Mouse (Mus musculus) heart, embryonic 12.5 days (tissue): ENCODE results near the gene Rbbp4. TPM values are rescaled to one million over a fixed set of nuclear protein-coding genes. Genes with fewer than 3 reads are reported as not detected.
A peak's percentile ranks its signal among the peaks of the same experiment; 100 is the strongest.

Source experiments
- ATAC-seq: fragments of 200-750 bp; cut with Nextera tagmentation; 2 replicates; pipeline ENCODE4 v1.8.0; 2017; ENCODE audit warnings: moderate TSS enrichment, moderate library complexity; ENCODE audit not compliant: insufficient number of reproducible peaks, low FRiP score
- H3K27ac ChIP-seq: fragments of 300-500 bp; sonication (generic); 2 replicates; pipeline ENCODE4 v1.5.1; 2016; ENCODE audit warnings: mild to moderate bottlenecking, moderate library complexity; ENCODE audit not compliant: poor library complexity, severe bottlenecking
- H3K27me3 ChIP-seq: fragments of 300-500 bp; sonication (generic); replicated peaks from 2 replicates; pipeline ENCODE4 v1.6.1; 2016; ENCODE audit warnings: mild to moderate bottlenecking, moderate library complexity
- H3K36me3 ChIP-seq: fragments of 300-500 bp; sonication (generic); 2 replicates; pipeline ENCODE4 v1.6.1; 2016; ENCODE audit warnings: mild to moderate bottlenecking, moderate library complexity
- H3K4me1 ChIP-seq: fragments of 300-500 bp; sonication (generic); replicated peaks from 2 replicates; pipeline ENCODE4 v1.6.1; 2016; ENCODE audit warnings: mild to moderate bottlenecking
- H3K4me2 ChIP-seq: fragments of 300-500 bp; sonication (generic); 2 replicates; pipeline ENCODE4 v1.6.1; 2016; ENCODE audit warnings: mild to moderate bottlenecking, moderate library complexity
- H3K4me3 ChIP-seq: fragments of 300-500 bp; sonication (generic); 2 replicates; pipeline ENCODE4 v1.5.1; 2016; ENCODE audit warnings: mild to moderate bottlenecking
- H3K9ac ChIP-seq: fragments of 300-500 bp; sonication (generic); 2 replicates; pipeline ENCODE4 v1.6.1; 2016; ENCODE audit warnings: mild to moderate bottlenecking, moderate library complexity
- H3K9me3 ChIP-seq: fragments of 300-500 bp; sonication (generic); replicated peaks from 2 replicates; pipeline ENCODE4 v1.6.1; 2016; ENCODE audit warnings: mild to moderate bottlenecking, moderate library complexity
- WGBS: fragments of 180-500 bp; shearing (Covaris S2); methylation state at CpG from one replicate; pipeline ENCODE4 v1.1.7; 2016; 5-methylcytosine and 5-hydroxymethylcytosine counted together
- polyA plus RNA-seq: library from polyadenylated mRNA; unstranded; fragments of >200 nt; fragmentation: Nextera tagmentation; extraction: Ambion mirVana; gene quantifications from 2 replicates; pipeline ENCODE4 v1.2.1, GENCODE M21; 2016

Gene Rbbp4
- polyA plus RNA-seq, 1 experiment from 2014 or later = 342 TPM

GRCm38 (mm10) chr4:129272756-129273046 is 62.5 kb downstream of the Rbbp4 start:
- Histone ChIP-seq H3K36me3 (no peaks in the 10 kb centered on the region), H3K9ac (no peak overlapping the region), H3K27ac (no peak overlapping the region), H3K27me3 (peaks cover 35% of the 10 kb centered on the region), H3K4me1 (peaks cover 8% of the 10 kb centered on the region), H3K4me3 (no peak overlapping the region), H3K4me2 (peak overlapping the region; percentile 9; the same call in 1 of the 2 replicates), H3K9me3 (no peaks in the 10 kb centered on the region)
- 34% methylated on average over 5 of the region's 5 CpGs for WGBS
- ATAC-seq = no peak

DNA sequence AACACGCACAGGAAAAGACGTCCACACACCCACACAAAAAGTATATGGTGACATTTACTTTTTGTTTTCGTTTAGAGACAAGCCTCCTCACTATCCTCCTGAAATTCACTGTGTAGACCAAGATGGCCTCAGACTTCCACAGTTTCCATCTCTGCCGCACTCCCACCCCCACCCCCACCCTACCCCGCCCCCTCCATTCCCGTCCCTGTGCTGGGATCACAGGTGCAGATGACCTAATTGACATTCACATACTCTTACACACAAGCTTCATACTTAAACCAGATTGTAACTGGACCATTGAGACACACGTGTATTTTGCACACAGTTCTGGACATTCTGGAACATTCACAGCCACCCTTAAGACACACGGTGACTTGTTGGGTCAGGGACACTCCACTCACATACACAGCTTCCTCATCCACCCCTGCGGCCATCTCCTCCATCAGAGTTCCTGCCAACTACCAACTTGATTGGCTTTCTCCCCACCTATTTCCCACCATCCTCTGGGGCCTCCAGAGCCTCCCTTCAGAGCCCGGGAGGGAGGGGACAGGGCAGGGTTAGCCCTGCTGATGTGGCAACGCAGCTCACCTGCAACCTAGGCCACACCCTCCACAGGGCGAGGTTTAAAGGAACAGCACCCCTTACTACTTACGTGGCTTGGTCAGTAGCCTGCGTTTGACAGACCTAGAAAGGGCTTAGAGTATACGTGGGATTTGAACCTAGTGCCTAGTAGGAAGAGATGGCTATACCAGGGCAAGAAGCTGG is 63.0 kb downstream of the Rbbp4 start:
- WGBS = 22% methylated on average over 15 of the region's 15 CpGs
- Histone ChIP-seq H3K9ac (no peak overlapping the region), H3K9me3 (no peaks in the 10 kb centered on the region), H3K27me3 (peaks cover 40% of the 10 kb centered on the region), H3K4me2 (peak overlapping the region; percentile 9), H3K27ac (no peak overlapping the region), H3K36me3 (no peaks in the 10 kb centered on the region), H3K4me1 (peaks cover 8% of the 10 kb centered on the region), H3K4me3 (no peak overlapping the region)
- ATAC-seq = no peak

- H3K36me3 ChIP-seq = no peaks in the 10 kb centered on the region
- 48% methylated on average over 1 of the region's 1 CpGs for WGBS
- no peak for ATAC-seq
- no peaks in the 10 kb centered on the region for H3K9me3 ChIP-seq
- H3K27ac ChIP-seq = no peak overlapping the region
- H3K9ac ChIP-seq = no peak overlapping the region
- H3K4me2 ChIP-seq = no peak overlapping the region
- peaks cover 14% of the 10 kb centered on the region for H3K4me1 ChIP-seq
- peaks cover 49% of the 10 kb centered on the region for H3K27me3 ChIP-seq
- no peak overlapping the region for H3K4me3 ChIP-seq
Measured at GRCm38 (mm10) chr4:129268698-129269097, 66.5 kb downstream of the Rbbp4 start.

DNA sequence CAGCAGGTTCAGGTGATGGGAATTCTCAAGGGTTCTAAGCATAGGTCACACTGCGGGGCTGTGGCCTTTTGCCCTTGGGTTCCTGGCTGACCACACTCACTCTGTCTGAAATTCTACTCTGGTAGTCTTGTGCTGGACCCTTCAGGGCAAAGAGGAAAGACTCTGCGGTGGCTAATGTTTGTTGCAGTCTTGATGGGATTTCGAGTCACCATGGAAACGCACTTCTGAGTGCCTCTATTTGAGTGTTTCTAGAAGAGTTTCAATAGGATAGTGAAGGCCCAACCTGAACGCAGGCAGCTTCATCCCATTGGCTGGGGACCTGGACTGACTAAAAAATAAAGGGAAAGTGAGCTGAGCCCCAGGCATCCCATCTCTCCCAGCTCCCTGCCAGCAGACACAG is 68.3 kb downstream of the Rbbp4 start:
- WGBS = 85% methylated on average over 5 of the region's 5 CpGs
- H3K9me3 ChIP-seq = no peaks in the 10 kb centered on the region
- H3K4me1 ChIP-seq = peaks cover 15% of the 10 kb centered on the region
- no peak for ATAC-seq
- H3K4me2 ChIP-seq = no peak overlapping the region
- no peak overlapping the region for H3K9ac ChIP-seq
- H3K27me3 ChIP-seq = peaks cover 55% of the 10 kb centered on the region
- no peaks in the 10 kb centered on the region for H3K36me3 ChIP-seq
- no peak overlapping the region for H3K4me3 ChIP-seq
- H3K27ac ChIP-seq = no peak overlapping the region

- Histone ChIP-seq H3K27ac (no peak overlapping the region), H3K4me3 (no peak overlapping the region), H3K27me3 (peaks cover 57% of the 10 kb centered on the region), H3K9me3 (no peaks in the 10 kb centered on the region), H3K9ac (no peak overlapping the region), H3K4me1 (peaks cover 17% of the 10 kb centered on the region), H3K36me3 (no peaks in the 10 kb centered on the region), H3K4me2 (no peak overlapping the region)
- WGBS = 89% methylated on average over 4 of the region's 4 CpGs
- no peak for ATAC-seq
Measured at GRCm38 (mm10) chr4:129266191-129266590, 69.0 kb downstream of the Rbbp4 start.

- no peaks in the 10 kb centered on the region for H3K9me3 ChIP-seq
- H3K4me1 ChIP-seq = peaks cover 23% of the 10 kb centered on the region
- ATAC-seq = peak; percentile 87
- H3K27me3 ChIP-seq = peaks cover 73% of the 10 kb centered on the region
- peak overlapping the region; percentile 25; the same call in 1 of the 2 replicates for H3K27ac ChIP-seq
- no peak overlapping the region for H3K9ac ChIP-seq
- no peak overlapping the region for H3K4me3 ChIP-seq
- H3K4me2 ChIP-seq = peak overlapping the region; percentile 39
- WGBS = 20% methylated on average over 19 of the region's 19 CpGs
- no peaks in the 10 kb centered on the region for H3K36me3 ChIP-seq
Measured at GRCm38 (mm10) chr4:129263225-129264021, 71.7 kb downstream of the Rbbp4 start.

GRCm38 (mm10) chr4:129261196-129261595 is 74.0 kb downstream of the Rbbp4 start, which contains the start of gene C77080:
Gene C77080 (minus strand): TSS chr4:129261404.
- H3K4me1 ChIP-seq = peaks cover 32% of the 10 kb centered on the region
- 11% methylated on average over 3 of the region's 4 CpGs for WGBS
- 0 out of 2 replicates have a peak within 1 kb of the TSS, but pooled peaks have one; percentile 21 for H3K9ac ChIP-seq
- H3K27me3 ChIP-seq = peaks cover 61% of the 10 kb centered on the region
- 0 out of 2 replicates have a peak within 1 kb of the TSS, but pooled peaks have one; percentile 21 for H3K4me2 ChIP-seq
- ATAC-seq = no peak
- no peaks in the 10 kb centered on the region for H3K36me3 ChIP-seq
- no peak within 1 kb of the TSS for H3K27ac ChIP-seq
- no peak within 1 kb of the TSS for H3K4me3 ChIP-seq
- H3K9me3 ChIP-seq = no peaks in the 10 kb centered on the region

DNA sequence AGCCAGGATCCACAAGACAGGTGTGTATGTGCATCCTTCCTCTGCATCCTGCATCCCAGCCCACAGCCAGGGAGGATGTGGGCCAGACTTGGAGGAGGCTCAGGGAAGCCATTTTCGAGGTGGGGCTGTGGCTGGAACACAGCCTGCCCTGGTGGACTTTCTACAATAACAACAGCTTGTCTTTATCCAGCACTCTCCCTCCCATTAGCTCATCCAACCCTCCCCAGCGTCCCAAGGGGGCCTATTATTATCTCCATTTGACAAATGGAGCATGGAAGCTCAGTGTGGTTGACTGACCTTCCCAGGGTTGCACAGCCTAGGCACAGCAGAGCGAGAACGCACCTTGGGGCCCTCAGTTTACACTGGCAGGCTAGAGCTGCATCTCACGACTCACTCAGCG is 74.5 kb downstream of the Rbbp4 start:
- WGBS = 12% methylated on average over 6 of the region's 6 CpGs
- H3K4me2 ChIP-seq = 0 out of 2 replicates have a peak overlapping the region, but pooled peaks have one; percentile 21
- peaks cover 35% of the 10 kb centered on the region for H3K4me1 ChIP-seq
- no peak overlapping the region for H3K27ac ChIP-seq
- ATAC-seq = no peak
- H3K4me3 ChIP-seq = no peak overlapping the region
- peaks cover 59% of the 10 kb centered on the region for H3K27me3 ChIP-seq
- H3K9me3 ChIP-seq = no peaks in the 10 kb centered on the region
- no peaks in the 10 kb centered on the region for H3K36me3 ChIP-seq
- H3K9ac ChIP-seq = 0 out of 2 replicates have a peak overlapping the region, but pooled peaks have one; percentile 21

DNA sequence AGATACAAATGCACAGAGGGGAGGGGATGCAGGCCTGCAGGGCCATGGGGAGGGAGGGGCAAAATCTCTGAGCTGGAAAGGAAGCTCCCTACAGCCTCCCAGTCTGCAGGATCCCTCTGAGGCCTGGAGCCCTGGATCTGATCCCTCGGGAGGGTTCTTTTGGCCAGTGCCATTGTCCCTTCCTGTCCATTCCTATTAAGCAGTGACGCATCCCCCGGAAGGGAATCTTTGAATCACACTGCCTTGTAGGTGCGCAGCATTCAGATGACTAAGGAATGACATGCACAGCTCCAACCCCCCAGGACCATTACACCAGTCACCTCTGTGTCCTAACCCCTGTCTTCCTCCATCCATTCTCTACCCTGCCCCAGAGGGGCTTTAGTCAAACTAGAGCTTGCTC is 76.1 kb downstream of the Rbbp4 start:
- no peaks in the 10 kb centered on the region for H3K36me3 ChIP-seq
- no peak for ATAC-seq
- no peak overlapping the region for H3K9ac ChIP-seq
- H3K27ac ChIP-seq = no peak overlapping the region
- H3K27me3 ChIP-seq = peaks cover 60% of the 10 kb centered on the region
- H3K4me3 ChIP-seq = no peak overlapping the region
- no peak overlapping the region for H3K4me2 ChIP-seq
- WGBS = 72% methylated on average over 4 of the region's 4 CpGs
- H3K9me3 ChIP-seq = no peaks in the 10 kb centered on the region
- H3K4me1 ChIP-seq = peaks cover 33% of the 10 kb centered on the region
